Mouse (Mus musculus): ENCODE data around the gene Galntl6.
"Not testable (repeated sequence)": the region's sequence is repeated elsewhere in the genome, so short reads cannot be mapped to it uniquely, and the experiment has no call there.

The Galntl6 gene

GRCm38 (mm10) chr8:57766471-57767065 is 1145.9 kb downstream of the Galntl6 start:
- no peak for DNase-seq (ENCODE audit: low read depth, low spot score)

DNA sequence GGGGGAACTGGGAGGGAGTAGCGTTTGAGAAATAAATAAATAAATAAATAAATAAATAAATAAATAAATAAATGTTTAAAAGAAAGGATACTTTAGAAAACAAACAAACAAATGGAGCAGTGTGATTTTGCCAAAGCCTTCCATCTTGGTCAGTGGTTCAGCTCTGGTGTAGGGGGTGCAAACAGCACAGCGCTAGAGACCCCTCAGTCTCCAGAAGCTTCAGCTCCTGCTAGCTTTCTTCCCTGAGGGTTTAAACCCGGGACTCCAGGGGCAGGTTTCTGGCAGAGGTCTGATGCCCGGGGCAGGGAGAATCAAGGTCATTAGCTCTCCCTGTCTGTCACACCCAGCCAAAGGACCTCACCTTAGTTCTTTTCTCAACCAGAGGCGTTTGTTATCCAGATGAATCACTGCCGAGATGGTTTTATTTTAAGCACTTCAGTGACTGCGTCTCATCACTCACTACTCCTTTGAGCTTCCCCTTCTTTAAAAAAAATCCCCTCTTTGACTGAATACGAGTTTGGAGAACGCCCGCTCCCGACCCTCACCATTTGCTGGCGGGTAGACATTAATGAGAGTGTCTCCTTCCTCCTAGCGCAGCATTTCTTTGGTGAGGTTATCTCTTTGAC is 1146.6 kb downstream of the Galntl6 start:
- DNase-seq (ENCODE audit: low read depth, low spot score): no peak

DNA sequence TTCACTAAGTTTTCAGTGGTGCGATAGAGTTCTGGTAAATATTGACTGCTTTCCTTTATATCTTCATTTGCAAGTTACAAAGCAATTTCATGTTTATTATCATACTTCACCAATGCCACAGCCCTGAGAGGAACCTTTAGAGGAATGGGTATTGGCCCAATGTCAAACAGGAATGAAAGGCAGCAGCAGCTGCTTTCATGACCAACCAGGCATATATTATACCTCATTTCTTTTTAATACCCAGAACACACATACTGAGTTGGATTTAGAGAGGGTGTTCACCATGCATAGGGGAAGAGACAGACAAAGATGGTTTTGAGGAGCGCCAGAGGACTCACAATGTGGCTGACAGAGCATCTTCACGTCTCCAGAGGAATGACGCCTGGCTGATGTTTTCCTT is 1147.2 kb downstream of the Galntl6 start:
- no peak for DNase-seq (ENCODE audit: low read depth, low spot score)

- DNase-seq (ENCODE audit: low read depth, low spot score): not testable (repeated sequence)
Observed at GRCm38 (mm10) chr8:57762622-57763021, 1149.8 kb downstream of the Galntl6 start.

- no peak for DNase-seq (ENCODE audit: low read depth, low spot score)
Observed at GRCm38 (mm10) chr8:57760921-57761320, 1151.5 kb downstream of the Galntl6 start.

DNA sequence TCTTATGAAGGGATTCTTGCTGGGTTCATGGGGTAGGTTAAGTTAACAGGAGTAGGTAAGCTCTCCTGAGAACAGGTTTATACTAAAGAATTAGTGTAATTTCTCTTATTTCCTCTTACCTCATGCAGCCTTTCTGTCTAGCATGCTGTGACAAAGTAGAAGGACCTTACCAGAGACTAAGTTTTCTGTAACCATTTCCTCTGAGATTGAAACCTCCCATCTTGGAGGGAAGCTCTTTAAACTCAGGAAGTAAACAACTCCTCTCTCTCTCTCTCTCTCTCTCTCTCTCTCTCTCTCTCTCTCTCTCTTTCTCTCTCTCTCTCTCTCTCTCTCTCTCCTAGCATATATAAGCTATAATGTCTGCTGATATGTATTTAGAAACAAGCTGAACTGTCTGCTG is 1153.6 kb downstream of the Galntl6 start:
- no peak for DNase-seq (ENCODE audit: low read depth, low spot score)

DNA sequence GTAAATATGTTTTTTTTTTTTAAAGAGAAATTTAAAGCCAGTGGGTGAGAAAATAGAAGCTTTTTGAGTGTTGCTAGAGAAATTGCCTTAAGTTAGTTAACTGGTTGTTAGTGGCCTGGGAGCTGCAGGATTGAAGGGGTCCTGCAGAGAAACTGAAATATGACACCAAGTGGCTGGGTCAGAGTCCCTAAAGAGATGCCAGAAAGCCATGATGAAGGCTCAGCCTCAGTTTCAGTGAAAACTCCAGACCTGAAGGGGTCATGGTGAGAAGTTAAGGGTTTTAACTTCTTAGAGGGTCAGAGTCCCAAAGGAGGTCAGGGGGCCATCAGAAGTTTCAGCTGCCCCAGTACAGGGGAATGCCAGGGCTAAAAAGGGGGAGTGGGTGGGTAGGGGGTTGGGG is 1155.0 kb downstream of the Galntl6 start:
- no peak for DNase-seq (ENCODE audit: low read depth, low spot score)

GRCm38 (mm10) chr8:57754066-57754465 is 1158.4 kb downstream of the Galntl6 start:
- DNase-seq (ENCODE audit: low read depth, low spot score): no peak

DNA sequence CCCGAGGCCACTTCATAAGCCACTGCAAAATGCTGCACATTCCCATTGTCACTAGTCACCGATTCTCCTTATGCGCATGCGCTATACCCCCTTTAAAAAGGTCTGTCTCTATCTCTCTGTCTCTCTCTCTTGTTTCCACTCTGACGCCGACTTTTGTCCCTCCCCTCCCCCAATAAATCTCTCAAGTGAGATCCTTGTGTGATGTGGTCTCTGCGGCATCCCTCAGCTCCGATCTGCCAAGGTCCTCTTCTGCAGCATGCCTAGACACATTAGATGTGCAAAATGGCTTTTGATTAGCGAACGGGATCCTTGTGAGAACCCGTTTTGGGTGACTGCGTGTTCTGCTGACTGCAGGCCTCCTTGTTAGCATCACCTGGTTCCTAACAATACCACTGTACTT is 1168.8 kb downstream of the Galntl6 start:
- no peak for DNase-seq (ENCODE audit: low read depth, low spot score)

DNA sequence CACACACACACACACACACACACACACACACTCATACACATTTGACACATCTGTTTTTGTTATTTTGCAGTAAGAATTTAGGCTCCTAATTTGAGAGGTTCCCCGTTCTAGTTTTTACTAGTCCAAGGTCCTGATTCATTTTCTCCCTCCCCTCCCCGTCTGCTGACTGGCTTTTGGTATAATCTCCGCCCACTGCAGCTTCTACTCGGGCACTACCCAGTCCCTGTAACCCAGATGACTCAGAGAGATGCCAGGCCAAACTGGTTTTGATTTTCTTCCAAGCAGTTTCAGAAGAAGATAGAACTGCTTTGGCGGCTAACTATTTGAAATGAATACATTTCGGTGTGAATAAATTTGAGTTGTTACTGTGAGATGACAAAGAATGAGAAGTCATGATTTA is 1170.5 kb downstream of the Galntl6 start:
- no peak for DNase-seq (ENCODE audit: low read depth, low spot score)

GRCm38 (mm10) chr8:57741309-57741708 is 1171.1 kb downstream of the Galntl6 start:
- DNase-seq (ENCODE audit: low read depth, low spot score): no peak

DNA sequence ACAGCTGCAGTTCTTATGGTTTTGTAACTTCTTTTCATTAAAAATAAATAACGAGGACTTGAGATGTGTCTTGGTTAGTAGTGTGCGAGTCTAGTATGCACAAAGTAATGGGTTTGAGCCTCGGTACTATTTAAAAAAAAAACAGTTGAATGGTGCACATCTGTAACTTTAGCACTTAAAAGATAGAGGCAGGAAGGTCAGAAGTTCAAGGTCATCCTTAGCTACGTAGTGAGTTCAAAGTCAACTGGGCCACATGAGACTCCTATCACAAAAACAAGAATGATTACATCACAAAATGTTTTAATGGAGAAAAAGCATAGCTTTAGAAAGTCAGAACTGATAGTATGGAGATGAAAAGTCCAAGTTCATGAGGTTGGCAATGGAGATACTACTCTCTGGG is 1175.2 kb downstream of the Galntl6 start:
- no peak for DNase-seq (ENCODE audit: low read depth, low spot score)

DNA sequence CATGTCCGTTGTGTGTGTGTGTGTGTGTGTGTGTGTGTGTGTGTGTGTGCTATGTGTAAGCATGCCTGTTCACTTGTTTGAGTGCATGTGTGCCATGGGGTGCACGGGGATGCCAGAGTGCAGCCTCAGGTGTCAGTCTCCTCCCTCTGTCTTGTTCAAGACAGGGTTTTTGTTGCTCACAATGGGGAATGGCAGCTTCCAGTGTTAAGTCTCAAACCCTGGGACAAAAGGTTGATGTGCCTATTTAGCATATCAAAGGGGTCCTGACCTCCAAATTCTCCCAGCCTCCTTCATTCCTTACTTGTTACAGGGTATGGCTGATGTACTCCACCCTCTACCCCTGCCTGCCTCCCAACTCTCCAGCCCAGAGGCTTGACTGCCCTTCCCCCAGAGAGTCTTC is 1179.6 kb downstream of the Galntl6 start:
- DNase-seq (ENCODE audit: low read depth, low spot score): peak; percentile 92

DNA sequence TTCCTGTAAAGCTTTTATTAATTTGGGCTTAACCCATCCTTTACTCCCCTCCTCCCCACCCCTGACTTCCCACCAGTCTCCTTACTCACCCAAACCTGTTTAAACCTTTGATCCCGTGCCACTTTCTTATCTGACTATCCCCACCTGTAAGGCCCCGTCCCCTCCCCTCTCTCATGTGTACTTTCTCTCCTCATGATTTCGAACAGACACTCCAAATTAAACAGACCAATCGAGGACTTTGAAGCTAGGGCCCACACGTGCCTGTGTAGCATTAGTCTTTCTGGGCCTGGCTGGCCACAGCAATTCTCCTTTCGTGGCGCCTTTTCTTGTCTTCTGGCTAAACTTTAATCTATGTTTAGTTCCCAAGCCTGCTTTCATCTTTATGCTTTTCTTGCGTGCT is 1180.8 kb downstream of the Galntl6 start:
- no peak for DNase-seq (ENCODE audit: low read depth, low spot score)

- no peak for DNase-seq (ENCODE audit: low read depth, low spot score)
Observed at GRCm38 (mm10) chr8:57728276-57728675, 1184.2 kb downstream of the Galntl6 start.

GRCm38 (mm10) chr8:57724843-57725627 is 1187.4 kb downstream of the Galntl6 start:
- DNase-seq (ENCODE audit: low read depth, low spot score): no peak

All from WW6 (cell line).